Mouse (Mus musculus) liver, embryonic 12.5 days (tissue): ENCODE measurements around the gene RPS10-NUDT3. TPM values are rescaled to one million over a fixed set of nuclear protein-coding genes. Genes with fewer than 3 reads are reported as not detected.
A peak's percentile ranks its signal among the peaks of the same experiment; 100 is the strongest.
"Not testable (repeated sequence)": the region's sequence is repeated elsewhere in the genome, so short reads cannot be mapped to it uniquely, and the experiment has no call there.

Source experiments
- ATAC-seq: fragments of 200-750 bp; cut with Nextera tagmentation; 2 replicates; pipeline ENCODE4 v1.8.0; 2017; ENCODE audit warnings: moderate number of reproducible peaks, mild to moderate bottlenecking, moderate library complexity
- H3K27ac ChIP-seq: fragments of 300-500 bp; sonication (generic); 2 replicates; pipeline ENCODE4 v1.5.1; 2016; ENCODE audit warnings: mild to moderate bottlenecking
- H3K27me3 ChIP-seq: fragments of 300-500 bp; sonication (generic); replicated peaks from 2 replicates; pipeline ENCODE4 v1.6.1; 2016; ENCODE audit warnings: mild to moderate bottlenecking, moderate library complexity
- H3K36me3 ChIP-seq: fragments of 300-500 bp; sonication (generic); 2 replicates; pipeline ENCODE4 v1.6.1; 2016; ENCODE audit warnings: mild to moderate bottlenecking, moderate library complexity
- H3K4me1 ChIP-seq: fragments of 300-500 bp; sonication (generic); 2 replicates; pipeline ENCODE4 v1.6.1; 2016
- H3K4me2 ChIP-seq: fragments of 300-500 bp; sonication (generic); 2 replicates; pipeline ENCODE4 v1.6.1; 2016; ENCODE audit warnings: mild to moderate bottlenecking, moderate library complexity
- H3K4me3 ChIP-seq: fragments of 300-500 bp; sonication (generic); 2 replicates; pipeline ENCODE4 v1.5.1; 2016; ENCODE audit warnings: mild to moderate bottlenecking, moderate library complexity
- H3K9ac ChIP-seq: fragments of 300-500 bp; sonication (generic); 2 replicates; pipeline ENCODE4 v1.6.1; 2016; ENCODE audit warnings: mild to moderate bottlenecking, moderate library complexity
- H3K9me3 ChIP-seq: fragments of 300-500 bp; sonication (generic); replicated peaks from 2 replicates; pipeline ENCODE4 v1.6.1; 2016; ENCODE audit warnings: mild to moderate bottlenecking, moderate library complexity
- WGBS: fragments of 180-500 bp; shearing (Covaris S2); methylation state at CpG from one replicate; pipeline ENCODE4 v1.1.7; 2016; ENCODE audit not compliant: insufficient replicate concordance; 5-methylcytosine and 5-hydroxymethylcytosine counted together
- polyA plus RNA-seq: library from polyadenylated mRNA; unstranded; fragments of >200 nt; fragmentation: Nextera tagmentation; extraction: Ambion mirVana; gene quantifications from 2 replicates; pipeline ENCODE4 v1.2.1, GENCODE M21; 2016

The RPS10-NUDT3 gene
- polyA plus RNA-seq, 1 experiment from 2014 or later, result not detected

- peaks cover 73% of the 10 kb centered on the region for H3K27me3 ChIP-seq
- H3K36me3 ChIP-seq, result no peaks in the 10 kb centered on the region
- peaks cover 22% of the 10 kb centered on the region for H3K4me1 ChIP-seq
- H3K4me2 ChIP-seq, result peak within 1 kb of the TSS; percentile 72
- 2% methylated on average over 65 of the region's 65 CpGs for WGBS
- no peak within 1 kb of the TSS for H3K27ac ChIP-seq
- H3K4me3 ChIP-seq, result peak within 1 kb of the TSS; percentile 49
- no peaks in the 10 kb centered on the region for H3K9me3 ChIP-seq
- H3K9ac ChIP-seq, result no peak within 1 kb of the TSS
- ATAC-seq, result no peak
Observed at GRCm38 (mm10) chr17:27655089-27656010, 20.3 kb upstream of the RPS10-NUDT3 start, which contains the start of gene Pacsin1. Gene Pacsin1 (plus strand): TSS chr17:27655509.

- Histone ChIP-seq H3K4me1 (peaks cover 22% of the 10 kb centered on the region), H3K36me3 (no peaks in the 10 kb centered on the region), H3K27ac (no peak overlapping the region), H3K27me3 (peaks cover 74% of the 10 kb centered on the region), H3K9ac (no peak overlapping the region), H3K9me3 (no peaks in the 10 kb centered on the region), H3K4me3 (no peak overlapping the region), H3K4me2 (no peak overlapping the region)
- 31% methylated on average over 10 of the region's 10 CpGs for WGBS
- no peak for ATAC-seq
Observed at GRCm38 (mm10) chr17:27653253-27653959, 18.4 kb upstream of the RPS10-NUDT3 start.

GRCm38 (mm10) chr17:27652046-27652790 lies 17.2 kb upstream of the RPS10-NUDT3 start:
- H3K27ac ChIP-seq, result no peak overlapping the region
- H3K4me2 ChIP-seq, result no peak overlapping the region
- H3K4me1 ChIP-seq, result peaks cover 22% of the 10 kb centered on the region
- no peak overlapping the region for H3K4me3 ChIP-seq
- no peak for ATAC-seq
- WGBS, result 68% methylated on average over 23 of the region's 23 CpGs
- no peaks in the 10 kb centered on the region for H3K36me3 ChIP-seq
- no peak overlapping the region for H3K9ac ChIP-seq
- H3K27me3 ChIP-seq, result peaks cover 69% of the 10 kb centered on the region
- 0 out of 2 replicates have a peak, but pooled peaks cover 5% of the 10 kb centered on the region for H3K9me3 ChIP-seq

- 65% methylated on average over 13 of the region's 13 CpGs for WGBS
Observed at GRCm38 (mm10) chr17:27650586-27650985, 15.6 kb upstream of the RPS10-NUDT3 start.

GRCm38 (mm10) chr17:27650160-27650559 lies 15.1 kb upstream of the RPS10-NUDT3 start:
- Histone ChIP-seq H3K9ac (no peak overlapping the region), H3K4me2 (no peak overlapping the region), H3K27me3 (peaks cover 48% of the 10 kb centered on the region), H3K36me3 (no peaks in the 10 kb centered on the region), H3K4me1 (peaks cover 8% of the 10 kb centered on the region; the same call in 1 of the 2 replicates), H3K9me3 (0 out of 2 replicates have a peak, but pooled peaks cover 5% of the 10 kb centered on the region), H3K27ac (no peak overlapping the region), H3K4me3 (no peak overlapping the region)
- WGBS, result 11% methylated on average over 12 of the region's 12 CpGs
- ATAC-seq, result no peak

More at GRCm38 (mm10) chr17:27650586-27650985, 15.6 kb upstream of the RPS10-NUDT3 start:
- Histone ChIP-seq H3K36me3 (no peaks in the 10 kb centered on the region), H3K9me3 (0 out of 2 replicates have a peak, but pooled peaks cover 5% of the 10 kb centered on the region), H3K4me2 (no peak overlapping the region), H3K27me3 (peaks cover 53% of the 10 kb centered on the region), H3K4me1 (peaks cover 12% of the 10 kb centered on the region), H3K27ac (no peak overlapping the region), H3K4me3 (no peak overlapping the region), H3K9ac (no peak overlapping the region)
- no peak for ATAC-seq

- ATAC-seq, result no peak
- Histone ChIP-seq H3K4me2 (no peak overlapping the region), H3K27ac (no peak overlapping the region), H3K4me1 (peaks cover 4% of the 10 kb centered on the region; the same call in 1 of the 2 replicates), H3K27me3 (peaks cover 5% of the 10 kb centered on the region), H3K9me3 (0 out of 2 replicates have a peak, but pooled peaks cover 5% of the 10 kb centered on the region), H3K9ac (no peak overlapping the region), H3K36me3 (no peaks in the 10 kb centered on the region), H3K4me3 (no peak overlapping the region)
- 46% methylated on average over 7 of the region's 7 CpGs for WGBS
Observed at GRCm38 (mm10) chr17:27645807-27646206, 10.8 kb upstream of the RPS10-NUDT3 start.

- no peak overlapping the region for H3K27ac ChIP-seq
- H3K36me3 ChIP-seq, result no peaks in the 10 kb centered on the region
- ATAC-seq, result no peak
- no peaks in the 10 kb centered on the region for H3K27me3 ChIP-seq
- no peak overlapping the region for H3K4me3 ChIP-seq
- WGBS, result 30% methylated on average over 2 of the region's 2 CpGs
- peaks cover 4% of the 10 kb centered on the region; the same call in 1 of the 2 replicates for H3K4me1 ChIP-seq
- H3K4me2 ChIP-seq, result no peak overlapping the region
- H3K9me3 ChIP-seq, result 0 out of 2 replicates have a peak, but pooled peaks cover 5% of the 10 kb centered on the region
- no peak overlapping the region for H3K9ac ChIP-seq
Observed at GRCm38 (mm10) chr17:27644572-27644971, 9.6 kb upstream of the RPS10-NUDT3 start.

GRCm38 (mm10) chr17:27643756-27644155 lies 8.7 kb upstream of the RPS10-NUDT3 start:
- Histone ChIP-seq H3K4me2 (no peak overlapping the region), H3K9me3 (0 out of 2 replicates have a peak, but pooled peaks cover 5% of the 10 kb centered on the region), H3K4me1 (peaks cover 4% of the 10 kb centered on the region; the same call in 1 of the 2 replicates), H3K4me3 (no peak overlapping the region), H3K36me3 (no peaks in the 10 kb centered on the region), H3K27me3 (no peaks in the 10 kb centered on the region), H3K9ac (no peak overlapping the region), H3K27ac (no peak overlapping the region)
- 74% methylated on average over 9 of the region's 9 CpGs for WGBS
- no peak for ATAC-seq

GRCm38 (mm10) chr17:27643101-27643500 lies 8.1 kb upstream of the RPS10-NUDT3 start:
- H3K4me3 ChIP-seq, result no peak overlapping the region
- no peak overlapping the region for H3K9ac ChIP-seq
- no peaks in the 10 kb centered on the region for H3K36me3 ChIP-seq
- H3K27me3 ChIP-seq, result no peaks in the 10 kb centered on the region
- H3K4me2 ChIP-seq, result no peak overlapping the region
- 0 out of 2 replicates have a peak, but pooled peaks cover 5% of the 10 kb centered on the region for H3K9me3 ChIP-seq
- peaks cover 4% of the 10 kb centered on the region; the same call in 1 of the 2 replicates for H3K4me1 ChIP-seq
- H3K27ac ChIP-seq, result no peak overlapping the region
- ATAC-seq, result no peak
- WGBS, result 14% methylated on average over 6 of the region's 6 CpGs

GRCm38 (mm10) chr17:27642491-27643062 lies 7.6 kb upstream of the RPS10-NUDT3 start:
- H3K4me1 ChIP-seq, result peaks cover 4% of the 10 kb centered on the region; the same call in 1 of the 2 replicates
- no peak overlapping the region for H3K4me3 ChIP-seq
- H3K4me2 ChIP-seq, result no peak overlapping the region
- H3K27me3 ChIP-seq, result no peaks in the 10 kb centered on the region
- no peak overlapping the region for H3K27ac ChIP-seq
- WGBS, result 41% methylated on average over 12 of the region's 12 CpGs
- no peaks in the 10 kb centered on the region for H3K36me3 ChIP-seq
- ATAC-seq, result no peak
- 0 out of 2 replicates have a peak, but pooled peaks cover 2% of the 10 kb centered on the region for H3K9me3 ChIP-seq
- H3K9ac ChIP-seq, result no peak overlapping the region

- H3K27ac ChIP-seq, H3K27me3 ChIP-seq, H3K9me3 ChIP-seq, H3K36me3 ChIP-seq, H3K4me3 ChIP-seq, H3K9ac ChIP-seq, H3K4me2 ChIP-seq, ATAC-seq: not testable (repeated sequence)
- peaks cover 24% of the 10 kb centered on the region for H3K4me1 ChIP-seq
- WGBS, result 76% methylated on average over 6 of the region's 6 CpGs
Observed at GRCm38 (mm10) chr17:27639851-27640250, 4.8 kb upstream of the RPS10-NUDT3 start.
